Mouse (Mus musculus) forebrain, embryonic 12.5 days (tissue): ENCODE measurements around the gene Paqr5. TPM values are rescaled to one million over a fixed set of nuclear protein-coding genes. Genes with fewer than 3 reads are reported as not detected.

Source experiments
- polyA plus RNA-seq: library from polyadenylated mRNA; unstranded; fragments of >200 nt; fragmentation: Nextera tagmentation; extraction: Ambion mirVana; gene quantifications from 2 replicates; pipeline ENCODE4 v1.2.1, GENCODE M21; 2016

The Paqr5 gene
- polyA plus RNA-seq, 1 experiment from 2014 or later, result 0.47 TPM

Other genes with a start within 250 kb of the Paqr5 start
- gene Rplp1, start 112.3 kb downstream of the Paqr5 start, polyA plus RNA-seq, result 758 and 840 TPM in 2 replicates
- 104 and 106 TPM in 2 replicates for gene Kif23, start 80.1 kb downstream of the Paqr5 start, polyA plus RNA-seq
- gene Glce, start 95.8 kb upstream of the Paqr5 start, polyA plus RNA-seq, result 17.9 and 19.6 TPM in 2 replicates